ENCODE assay signal across 20 mouse cellular contexts in genomic region chr14:39044290-39044689, GRCm38 (mm10).
A peak's percentile ranks its signal among the peaks of the same experiment; 100 is the strongest.
DNase-seq lines count a peak whose midpoint lies in the region; ATAC-seq lines count a peak whose summit lies in the region.
"Had no signal": no experiment of that assay in that cellular context is flagged by ENCODE, and none has a peak within 500 bp of the region (broad histone marks: within the 10 kb centered on the region; RNA-seq: fewer than 3 reads in every experiment).

No protein-coding gene starts in this region.

- peak overlapping the region; percentile 55 for H3K27ac ChIP-seq in forebrain, embryonic 15.5 days (replicated peaks)
- no peak overlapping the region for H3K27ac ChIP-seq in forebrain, embryonic 10.5 days
- no peak overlapping the region for H3K27ac ChIP-seq in hindbrain, embryonic 16.5 days (ENCODE audit: low read depth, low read length)
- H3K27ac ChIP-seq in hindbrain, embryonic 13.5 days, result no peak overlapping the region
- H3K27ac ChIP-seq in midbrain, embryonic 15.5 days, result no peak overlapping the region
- H3K27ac ChIP-seq in midbrain, embryonic 14.5 days (replicated peaks; ENCODE audit: low read depth, low read length), result no peak overlapping the region
- H3K27ac ChIP-seq: embryonic facial prominence, embryonic 12.5 days; heart, adult 2 months; heart, embryonic 15.5 days; hindbrain, embryonic 14.5 days had no signal

- DNase-seq in forebrain, embryonic 10.5 days (ENCODE audit: extremely low spot score, low spot score), result no peak
- DNase-seq in midbrain, embryonic 14.5 days, result no peak
- no peak for DNase-seq in cerebellum, adult 18-20 months
- DNase-seq: adrenal gland, postnatal 14 days; embryo, embryonic 11 days; gastrocnemius, postnatal 14 days; heart, adult 2 months; heart, postnatal 14 days had no signal

- H3K9ac ChIP-seq in forebrain, embryonic 15.5 days (replicated peaks), result no peak overlapping the region
- no peak overlapping the region for H3K9ac ChIP-seq in hindbrain, embryonic 16.5 days (ENCODE audit: low read depth, low read length)
- no peak overlapping the region for H3K9ac ChIP-seq in hindbrain, embryonic 13.5 days
- no peak overlapping the region for H3K9ac ChIP-seq in midbrain, embryonic 15.5 days
- H3K9ac ChIP-seq in midbrain, embryonic 14.5 days (replicated peaks; ENCODE audit: low read length), result no peak overlapping the region
- H3K9ac ChIP-seq: embryonic facial prominence, embryonic 12.5 days; heart, embryonic 15.5 days; hindbrain, embryonic 14.5 days had no signal

- H3K9me3 ChIP-seq in forebrain, embryonic 15.5 days, result no peaks in the 10 kb centered on the region
- H3K9me3 ChIP-seq in forebrain, embryonic 10.5 days, result no peaks in the 10 kb centered on the region
- H3K9me3 ChIP-seq in hindbrain, embryonic 16.5 days (ENCODE audit: control insufficient read depth, low read length), result no peaks in the 10 kb centered on the region
- H3K9me3 ChIP-seq in hindbrain, embryonic 13.5 days, result no peaks in the 10 kb centered on the region
- no peaks in the 10 kb centered on the region for H3K9me3 ChIP-seq in midbrain, embryonic 15.5 days
- no peaks in the 10 kb centered on the region for H3K9me3 ChIP-seq in midbrain, embryonic 14.5 days (ENCODE audit: control insufficient read depth, low read length)
- H3K9me3 ChIP-seq: embryonic facial prominence, embryonic 12.5 days; heart, embryonic 15.5 days had no signal

- WGBS in forebrain, embryonic 15.5 days, result 92% methylated on average over 1 of the region's 1 CpGs
- WGBS in forebrain, embryonic 10.5 days, result 89% methylated on average over 1 of the region's 1 CpGs
- WGBS in hindbrain, embryonic 16.5 days, result 74% methylated on average over 1 of the region's 1 CpGs
- 83% methylated on average over 1 of the region's 1 CpGs for WGBS in hindbrain, embryonic 13.5 days
- WGBS in midbrain, embryonic 15.5 days, result 87% methylated on average over 1 of the region's 1 CpGs
- 88% methylated on average over 1 of the region's 1 CpGs for WGBS in midbrain, embryonic 14.5 days

- H3K36me3 ChIP-seq in forebrain, embryonic 15.5 days, result no peaks in the 10 kb centered on the region
- no peaks in the 10 kb centered on the region for H3K36me3 ChIP-seq in forebrain, embryonic 10.5 days (replicated peaks)
- H3K36me3 ChIP-seq in hindbrain, embryonic 16.5 days (ENCODE audit: control insufficient read depth, insufficient read depth, low read length), result no peaks in the 10 kb centered on the region
- H3K36me3 ChIP-seq in hindbrain, embryonic 13.5 days, result no peaks in the 10 kb centered on the region
- H3K36me3 ChIP-seq in midbrain, embryonic 15.5 days (replicated peaks), result no peaks in the 10 kb centered on the region
- no peaks in the 10 kb centered on the region for H3K36me3 ChIP-seq in midbrain, embryonic 14.5 days (ENCODE audit: control insufficient read depth, insufficient read depth, low read length)
- H3K36me3 ChIP-seq: embryonic facial prominence, embryonic 12.5 days; heart, embryonic 15.5 days had no signal

- no peaks in the 10 kb centered on the region for H3K27me3 ChIP-seq in forebrain, embryonic 15.5 days
- no peaks in the 10 kb centered on the region for H3K27me3 ChIP-seq in forebrain, embryonic 10.5 days (ENCODE audit: poor library complexity, severe bottlenecking)
- H3K27me3 ChIP-seq in hindbrain, embryonic 16.5 days (replicated peaks; ENCODE audit: control insufficient read depth, insufficient read depth, low read length), result no peaks in the 10 kb centered on the region
- H3K27me3 ChIP-seq in hindbrain, embryonic 13.5 days, result no peaks in the 10 kb centered on the region
- no peaks in the 10 kb centered on the region for H3K27me3 ChIP-seq in midbrain, embryonic 15.5 days (replicated peaks)
- H3K27me3 ChIP-seq in midbrain, embryonic 14.5 days (ENCODE audit: control insufficient read depth, insufficient read depth, low read length), result no peaks in the 10 kb centered on the region
- H3K27me3 ChIP-seq: CH12.LX; embryonic facial prominence, embryonic 12.5 days; heart, embryonic 15.5 days; Patski had no signal

- H3K4me2 ChIP-seq in forebrain, embryonic 15.5 days (replicated peaks), result no peak overlapping the region
- no peak overlapping the region for H3K4me2 ChIP-seq in hindbrain, embryonic 16.5 days (ENCODE audit: low read length)
- no peak overlapping the region for H3K4me2 ChIP-seq in hindbrain, embryonic 13.5 days
- H3K4me2 ChIP-seq in midbrain, embryonic 15.5 days, result no peak overlapping the region
- no peak overlapping the region for H3K4me2 ChIP-seq in midbrain, embryonic 14.5 days (ENCODE audit: low read length)
- H3K4me2 ChIP-seq: embryonic facial prominence, embryonic 12.5 days; heart, embryonic 11.5 days; heart, embryonic 15.5 days; hindbrain, embryonic 14.5 days had no signal

- no peak for ATAC-seq in forebrain, embryonic 15.5 days (replicated peaks)
- 0 out of 2 replicates have a peak, but pooled peaks have one; percentile 25 for ATAC-seq in hindbrain, embryonic 16.5 days
- no peak for ATAC-seq in hindbrain, embryonic 13.5 days (ENCODE audit: low FRiP score)
- peak; percentile 17; the same call in 1 of the 2 replicates for ATAC-seq in midbrain, embryonic 15.5 days (replicated peaks)
- no peak for ATAC-seq in midbrain, embryonic 14.5 days (ENCODE audit: low FRiP score, low TSS enrichment)
- ATAC-seq: activated CD4-positive, CD25-positive, alpha-beta regulatory T cell, adult 4 months; intestine, postnatal 0 days; Patski had no signal

- H3K4me1 ChIP-seq in forebrain, embryonic 15.5 days, result peaks cover 13% of the 10 kb centered on the region; the same call in 1 of the 2 replicates
- H3K4me1 ChIP-seq in forebrain, embryonic 10.5 days, result no peaks in the 10 kb centered on the region
- peaks cover 3% of the 10 kb centered on the region for H3K4me1 ChIP-seq in hindbrain, embryonic 16.5 days (ENCODE audit: control insufficient read depth, insufficient read depth, low read depth, low read length)
- H3K4me1 ChIP-seq in hindbrain, embryonic 13.5 days (replicated peaks), result peaks cover 4% of the 10 kb centered on the region; the same call in 1 of the 2 replicates
- no peaks in the 10 kb centered on the region for H3K4me1 ChIP-seq in midbrain, embryonic 15.5 days
- no peaks in the 10 kb centered on the region for H3K4me1 ChIP-seq in midbrain, embryonic 14.5 days (ENCODE audit: control insufficient read depth, insufficient read depth, low read length)
- H3K4me1 ChIP-seq: embryonic facial prominence, embryonic 12.5 days; heart, embryonic 15.5 days had no signal

- no peak overlapping the region for H3K4me3 ChIP-seq in forebrain, embryonic 15.5 days
- no peak overlapping the region for H3K4me3 ChIP-seq in forebrain, embryonic 10.5 days
- no peak overlapping the region for H3K4me3 ChIP-seq in hindbrain, embryonic 16.5 days (ENCODE audit: low read length)
- H3K4me3 ChIP-seq in hindbrain, embryonic 13.5 days, result no peak overlapping the region
- no peak overlapping the region for H3K4me3 ChIP-seq in midbrain, embryonic 15.5 days
- no peak overlapping the region for H3K4me3 ChIP-seq in midbrain, embryonic 14.5 days (replicated peaks; ENCODE audit: low read depth, low read length)
- H3K4me3 ChIP-seq: embryonic facial prominence, embryonic 12.5 days; heart, adult 2 months; heart, embryonic 15.5 days had no signal

Comparison
In these comparisons a context has a peak if more than half of its experiments do, and no peak if none do; other contexts are left out.
1. ATAC-seq: peak in hindbrain, embryonic 16.5 days (single experiment) and midbrain, embryonic 15.5 days (single experiment); none in forebrain, embryonic 15.5 days (single experiment), hindbrain, embryonic 13.5 days (single experiment) and midbrain, embryonic 14.5 days (single experiment).